Mouse (Mus musculus): Measurements from ENCODE around the gene Cd300lg. TPM values are rescaled to one million over a fixed set of nuclear protein-coding genes. Genes with fewer than 3 reads are reported as not detected.

Cd300lg gene
- polyA plus RNA-seq (2017; shearing (Covaris generic)) = 0.11 TPM

DNA sequence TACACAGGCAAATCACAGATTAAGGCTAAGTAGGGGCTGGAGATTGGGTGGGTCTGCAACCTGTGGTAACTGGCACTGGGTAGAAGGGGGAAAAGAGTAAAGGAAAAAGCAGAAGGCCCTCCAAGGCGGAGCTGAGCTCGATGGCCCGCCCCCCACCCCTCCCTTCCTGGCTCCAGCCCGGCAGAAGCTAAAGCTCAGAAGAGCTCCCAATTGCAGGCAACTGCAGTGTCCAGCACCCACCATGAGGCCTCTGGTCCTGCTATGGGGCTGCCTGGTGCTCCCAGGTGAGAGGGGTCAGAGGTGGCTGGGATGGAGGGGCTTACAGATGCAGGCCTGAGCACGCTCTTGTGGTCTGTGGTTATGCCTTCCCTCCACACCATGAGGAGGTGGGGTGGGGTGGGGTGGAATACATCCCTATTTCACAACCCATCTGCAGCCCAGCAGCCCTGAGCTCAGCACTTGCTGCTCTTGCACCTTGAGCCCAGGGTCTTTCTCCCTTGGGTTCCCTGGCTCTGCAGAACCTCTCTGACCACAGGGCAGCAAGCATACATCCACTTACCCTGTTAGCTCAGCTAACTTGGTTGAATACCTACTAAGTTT is at the start of gene Cd300lg:
Gene Cd300lg (plus strand): TSS at position 160 of the 600 bp plus-strand sequence.

DNA sequence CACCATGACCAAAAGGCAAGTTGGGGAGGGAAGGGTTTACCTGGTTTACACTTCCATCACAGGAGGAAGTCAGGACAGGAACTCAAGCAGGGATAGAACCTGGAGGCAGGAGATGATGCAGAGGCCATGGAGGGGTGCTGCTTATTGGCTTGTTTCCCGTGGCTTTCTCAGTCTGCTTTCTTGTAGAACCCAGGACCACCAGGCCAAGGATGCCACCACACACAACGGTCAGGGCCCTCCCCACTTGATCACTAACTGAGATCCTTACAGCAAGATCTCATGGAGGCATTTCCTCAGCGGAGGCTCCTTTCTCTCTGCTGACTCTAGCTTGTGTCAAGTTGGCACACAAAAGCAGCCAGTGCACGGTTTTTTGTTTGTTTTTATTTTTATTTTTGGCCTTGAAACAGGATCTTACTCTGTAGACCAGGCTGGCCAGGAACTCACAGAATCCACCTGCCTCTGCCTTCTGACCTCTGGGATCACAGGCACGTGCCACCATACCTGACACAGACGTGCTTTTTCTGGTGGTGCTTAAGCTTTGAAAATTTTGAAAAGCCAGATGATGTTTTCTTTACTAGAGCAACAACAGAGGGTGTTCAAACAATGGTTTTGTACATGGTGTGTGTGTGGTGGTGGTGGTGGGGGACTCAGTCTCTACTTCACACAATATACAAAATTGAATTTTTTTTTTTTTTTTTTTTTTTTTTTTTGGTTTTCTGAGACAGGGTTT is 13.1 kb upstream of the Cd300lg start, which contains the start of gene Mpp3:
Gene Mpp3 (minus strand): TSS at position 375 of the 730 bp plus-strand sequence.

DNA sequence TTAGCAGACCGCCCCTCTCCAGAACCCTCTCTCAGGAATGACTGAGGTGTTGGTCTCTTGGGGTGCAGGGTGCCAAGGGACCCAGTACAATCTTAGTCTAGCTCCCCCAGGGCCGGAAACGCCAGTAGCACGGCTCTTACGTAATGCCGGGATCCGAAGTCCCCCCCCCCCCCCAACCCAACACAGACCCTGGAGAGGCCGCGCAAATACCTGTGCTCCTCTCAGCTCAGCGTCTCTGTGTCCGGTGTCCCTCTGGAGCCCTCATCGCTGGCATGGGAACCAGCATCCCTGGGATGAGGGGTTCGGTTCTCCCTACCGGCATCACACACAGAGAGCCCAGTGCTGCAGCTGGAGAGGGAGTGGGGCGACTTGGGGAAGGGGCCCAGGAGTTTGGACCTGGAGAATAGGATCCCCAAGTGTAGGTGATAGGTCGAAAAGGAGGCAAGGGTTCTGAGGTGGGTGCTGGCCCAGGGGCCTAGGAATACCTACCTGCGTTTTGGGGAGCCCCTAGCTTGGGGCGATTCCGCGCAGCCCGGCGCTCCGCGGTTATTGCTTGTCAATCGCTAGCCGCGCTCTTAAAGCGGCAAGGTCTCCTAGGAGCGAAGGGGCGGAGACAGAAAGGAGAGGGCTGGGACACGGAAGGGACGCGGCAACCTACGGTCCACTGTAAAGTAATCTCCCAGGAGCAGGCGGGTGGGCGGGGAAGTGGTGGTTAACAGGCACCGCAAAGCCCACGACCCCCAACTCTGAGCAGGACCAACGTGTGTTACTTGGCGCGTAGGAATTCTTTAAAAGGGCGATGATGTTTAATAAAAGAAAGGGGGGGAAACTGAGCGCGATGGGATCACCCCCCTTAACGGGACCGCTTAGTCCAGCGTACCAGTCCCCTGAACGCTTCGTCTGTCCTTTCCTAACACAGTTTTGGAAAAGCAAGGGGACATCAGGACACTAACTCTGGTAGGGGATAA is 46.9 kb downstream of the Cd300lg start, which contains the start of gene Mpp2:
Gene Mpp2 (minus strand): TSS at position 585 of the 968 bp plus-strand sequence.

DNA sequence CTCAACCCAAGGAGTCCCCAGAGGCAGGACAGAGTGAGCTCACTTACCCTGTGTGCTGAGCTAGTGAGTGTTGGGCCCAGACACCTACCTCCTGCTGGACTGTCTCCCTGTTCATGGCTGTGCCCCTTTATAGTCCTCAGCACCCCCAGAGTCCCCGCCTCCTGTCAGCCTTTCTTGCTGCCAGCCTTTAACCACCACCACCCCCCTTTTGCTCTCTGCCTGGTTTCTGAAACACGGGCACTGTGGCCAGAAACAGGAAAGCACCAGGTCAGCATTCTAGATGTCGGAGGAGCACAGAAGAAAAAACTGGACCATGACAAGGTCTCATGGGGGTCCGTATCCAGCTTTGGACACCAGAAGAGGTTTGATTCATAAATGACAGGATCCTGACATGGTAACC is 59.9 kb downstream of the Cd300lg start, which contains the start of gene Ppy:
Gene Ppy (minus strand): TSS at position 101 of the 400 bp plus-strand sequence.

Other genes starting within 250 kb of the Cd300lg start
- not detected for gene Meox1, start 147.1 kb upstream of the Cd300lg start, polyA plus RNA-seq (2017; shearing (Covaris generic))
- gene Sost, start 74.5 kb upstream of the Cd300lg start, polyA plus RNA-seq (2017; shearing (Covaris generic)) = not detected
- not detected for gene Cfap97d1, start 57.2 kb upstream of the Cd300lg start, polyA plus RNA-seq (2017; shearing (Covaris generic))
- 0.29 TPM for gene Dusp3, start 54.5 kb upstream of the Cd300lg start, polyA plus RNA-seq (2017; shearing (Covaris generic))
- gene Mpp3, start 13.0 kb upstream of the Cd300lg start, polyA plus RNA-seq (2017; shearing (Covaris generic)) = not detected
- gene Mpp2, start 47.0 kb downstream of the Cd300lg start, polyA plus RNA-seq (2017; shearing (Covaris generic)) = 5.7 TPM
- not detected for gene Ppy, start 59.8 kb downstream of the Cd300lg start, polyA plus RNA-seq (2017; shearing (Covaris generic))
- not detected for gene Pyy, start 66.3 kb downstream of the Cd300lg start, polyA plus RNA-seq (2017; shearing (Covaris generic))
- gene Nags, start 104.0 kb downstream of the Cd300lg start, polyA plus RNA-seq (2017; shearing (Covaris generic)) = not detected
- gene Tmem101, start 114.9 kb downstream of the Cd300lg start, polyA plus RNA-seq (2017; shearing (Covaris generic)) = 17.7 TPM
- 56.1 TPM for gene Lsm12, start 143.8 kb downstream of the Cd300lg start, polyA plus RNA-seq (2017; shearing (Covaris generic))
- 41.3 TPM for gene G6pc3, start 148.1 kb downstream of the Cd300lg start, polyA plus RNA-seq (2017; shearing (Covaris generic))
- 16.7 TPM for gene Hdac5, start 188.7 kb downstream of the Cd300lg start, polyA plus RNA-seq (2017; shearing (Covaris generic))
- 1.3 TPM for gene BC030867, start 207.4 kb downstream of the Cd300lg start, polyA plus RNA-seq (2017; shearing (Covaris generic))
- not detected for gene Asb16, start 227.2 kb downstream of the Cd300lg start, polyA plus RNA-seq (2017; shearing (Covaris generic))
- gene Tmub2, start 243.4 kb downstream of the Cd300lg start, polyA plus RNA-seq (2017; shearing (Covaris generic)) = 66.9 TPM